Mouse (Mus musculus): ENCODE measurements around the gene Rfx7. TPM values are rescaled to one million over a fixed set of nuclear protein-coding genes. Genes with fewer than 3 reads are reported as not detected.

The Rfx7 gene
- total and polyA plus RNA-seq, 2 experiments from 2014 or later: 3.1 to 18.9 TPM

DNA sequence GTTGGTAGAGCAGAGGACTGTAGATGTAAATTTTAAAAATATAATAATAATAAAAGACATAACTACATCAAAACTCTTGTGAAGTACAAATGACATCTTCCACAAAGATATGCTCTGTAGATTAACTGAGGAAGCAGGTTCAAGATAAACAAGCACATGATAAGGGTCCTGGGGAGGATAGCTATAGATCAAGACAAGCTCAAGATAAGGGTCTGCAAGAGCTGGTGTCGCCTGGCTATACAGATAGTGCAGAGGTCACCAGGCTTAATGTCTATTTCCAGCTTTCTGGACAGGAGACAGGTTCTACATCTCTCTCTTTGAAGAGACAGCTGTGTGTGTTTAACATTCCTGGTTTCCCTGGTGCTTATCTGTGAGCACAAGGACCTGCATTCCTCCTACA, 100.2 kb downstream of the Rfx7 start:
- H3K27ac ChIP-seq (ENCODE audit: low read depth): peak overlapping the region; percentile 9; the same call in 1 of the 2 replicates
- ATAC-seq (ENCODE audit: insufficient read depth, low read depth): no peak
- 4% methylated on average over 1 of the region's 1 CpGs for WGBS

DNA sequence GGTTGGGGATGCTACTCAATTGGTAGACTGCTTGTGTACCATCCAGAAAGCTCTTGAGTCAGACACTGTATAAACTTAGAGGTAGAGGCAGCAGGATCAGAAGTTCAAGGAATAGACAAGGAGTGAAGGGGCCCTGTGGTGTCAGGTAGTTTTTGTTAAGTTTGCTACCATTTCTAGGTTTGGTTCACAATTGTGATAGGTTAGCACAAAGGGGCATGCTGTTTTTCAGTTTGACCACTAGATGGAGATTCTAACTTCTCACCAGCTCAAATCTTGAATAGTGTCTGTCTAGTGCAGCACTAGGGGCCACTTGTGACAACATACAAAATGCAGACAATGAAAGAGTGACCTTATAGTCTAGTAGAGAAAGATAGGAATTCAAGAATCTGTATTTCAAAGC, 103.1 kb downstream of the Rfx7 start:
- Histone ChIP-seq H3K27me3 (ENCODE audit: control insufficient read depth, insufficient read depth, low read length) (no peaks in the 10 kb centered on the region), H3K27ac (ENCODE audit: low read depth) (no peak overlapping the region), H3K4me2 (ENCODE audit: low read depth, low read length) (no peak overlapping the region), H3K9ac (replicated peaks; ENCODE audit: low read depth, low read length) (no peak overlapping the region), H3K4me3 (ENCODE audit: low read depth, low read length) (no peak overlapping the region), H3K4me1 (ENCODE audit: control insufficient read depth, insufficient read depth) (peaks cover 11% of the 10 kb centered on the region; the same call in 1 of the 2 replicates), H3K36me3 (replicated peaks; ENCODE audit: control insufficient read depth, insufficient read depth, low read length) (no peaks in the 10 kb centered on the region), H3K9me3 (replicated peaks; ENCODE audit: control insufficient read depth, low read length) (no peaks in the 10 kb centered on the region)
- ATAC-seq (ENCODE audit: insufficient read depth, low read depth) (no peak), DNase-seq (ENCODE audit: low spot score) (peak; percentile 81)
- no peak for TF ChIP-seq EP300 (IDR thresholded peaks at IDR 0.05; ENCODE audit: low read depth)
- peak; percentile 77 for TF ChIP-seq CTCF (IDR thresholded peaks at IDR 0.05; ENCODE audit: low read depth)

More for the DNA sequence above, 100.2 kb downstream of the Rfx7 start:
- H3K27me3 ChIP-seq (ENCODE audit: control insufficient read depth, insufficient read depth, low read length): no peaks in the 10 kb centered on the region
- H3K4me2 ChIP-seq (ENCODE audit: low read depth, low read length): no peak overlapping the region
- TF ChIP-seq CTCF (IDR thresholded peaks at IDR 0.05; ENCODE audit: low read depth): no peak
- TF ChIP-seq EP300 (IDR thresholded peaks at IDR 0.05; ENCODE audit: low read depth): no peak
- H3K4me3 ChIP-seq (ENCODE audit: low read depth, low read length): no peak overlapping the region
- no peaks in the 10 kb centered on the region for H3K9me3 ChIP-seq (replicated peaks; ENCODE audit: control insufficient read depth, low read length)
- H3K4me1 ChIP-seq (ENCODE audit: control insufficient read depth, insufficient read depth): peaks cover 22% of the 10 kb centered on the region
- DNase-seq (ENCODE audit: low spot score): no peak
- no peaks in the 10 kb centered on the region for H3K36me3 ChIP-seq (replicated peaks; ENCODE audit: control insufficient read depth, insufficient read depth, low read length)
- no peak overlapping the region for H3K9ac ChIP-seq (replicated peaks; ENCODE audit: low read depth, low read length)

DNA sequence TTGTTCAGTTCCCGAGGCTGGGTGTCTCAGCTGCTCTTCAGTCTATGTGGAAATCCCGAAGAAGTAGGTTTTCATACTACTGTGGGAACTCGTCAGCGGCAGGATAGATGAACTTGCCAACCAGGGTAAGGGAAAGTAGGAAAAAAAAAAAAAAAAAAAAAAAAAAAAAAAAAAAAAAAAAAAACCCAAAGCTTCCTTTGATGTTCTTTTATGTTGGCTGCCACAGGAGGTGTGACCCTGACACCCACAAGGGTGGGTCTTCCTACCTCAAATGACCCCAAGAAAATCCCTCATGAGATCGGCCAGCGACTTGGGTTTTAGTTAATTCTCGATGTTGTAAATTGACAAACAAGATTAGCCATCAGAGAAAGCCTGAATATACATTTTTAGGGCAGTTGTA, 104.5 kb downstream of the Rfx7 start:
- peaks cover 22% of the 10 kb centered on the region for H3K4me1 ChIP-seq (ENCODE audit: control insufficient read depth, insufficient read depth)
- 87% methylated on average over 7 of the region's 7 CpGs for WGBS
- DNase-seq (ENCODE audit: low spot score) (no peak), ATAC-seq (ENCODE audit: insufficient read depth, low read depth) (no peak)
- H3K27ac ChIP-seq (ENCODE audit: low read depth): no peak overlapping the region
- no peak overlapping the region for H3K4me3 ChIP-seq (ENCODE audit: low read depth, low read length)
- H3K36me3 ChIP-seq (replicated peaks; ENCODE audit: control insufficient read depth, insufficient read depth, low read length): no peaks in the 10 kb centered on the region
- H3K4me2 ChIP-seq (ENCODE audit: low read depth, low read length): no peak overlapping the region
- no peaks in the 10 kb centered on the region for H3K27me3 ChIP-seq (ENCODE audit: control insufficient read depth, insufficient read depth, low read length)
- no peak overlapping the region for H3K9ac ChIP-seq (replicated peaks; ENCODE audit: low read depth, low read length)
- H3K9me3 ChIP-seq (replicated peaks; ENCODE audit: control insufficient read depth, low read length): no peaks in the 10 kb centered on the region
- no peak for TF ChIP-seq EP300 (IDR thresholded peaks at IDR 0.05; ENCODE audit: low read depth)
- TF ChIP-seq CTCF (IDR thresholded peaks at IDR 0.05; ENCODE audit: low read depth): no peak

DNA sequence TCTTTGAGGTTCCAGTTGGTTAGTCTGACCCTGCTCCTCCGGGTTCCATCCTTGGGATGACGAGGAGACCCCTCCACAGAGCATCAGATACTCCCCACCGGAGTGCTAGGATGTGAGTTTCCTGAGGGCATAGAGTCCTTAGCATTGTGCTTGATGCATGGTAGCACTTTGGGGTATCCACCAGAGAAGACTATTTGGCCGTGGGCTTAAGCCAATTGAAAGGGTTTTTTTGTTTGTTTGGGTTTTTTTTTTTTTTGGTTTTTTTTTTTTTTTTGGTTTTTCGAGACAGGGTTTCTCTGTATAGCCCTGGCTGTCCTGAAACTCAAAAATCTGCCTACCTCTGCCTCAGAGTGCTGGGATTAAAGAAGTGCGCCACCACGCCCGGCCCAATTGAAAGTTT, 105.2 kb downstream of the Rfx7 start:
- H3K4me1 ChIP-seq (ENCODE audit: control insufficient read depth, insufficient read depth): peaks cover 22% of the 10 kb centered on the region
- no peak for DNase-seq (ENCODE audit: low spot score)
- TF ChIP-seq EP300 (IDR thresholded peaks at IDR 0.05; ENCODE audit: low read depth): no peak
- no peak for TF ChIP-seq CTCF (IDR thresholded peaks at IDR 0.05; ENCODE audit: low read depth)
- no peak overlapping the region for H3K4me2 ChIP-seq (ENCODE audit: low read depth, low read length)
- WGBS: 88% methylated on average over 8 of the region's 8 CpGs
- no peaks in the 10 kb centered on the region for H3K27me3 ChIP-seq (ENCODE audit: control insufficient read depth, insufficient read depth, low read length)
- ATAC-seq (ENCODE audit: insufficient read depth, low read depth): no peak
- H3K9me3 ChIP-seq (replicated peaks; ENCODE audit: control insufficient read depth, low read length): no peaks in the 10 kb centered on the region
- no peaks in the 10 kb centered on the region for H3K36me3 ChIP-seq (replicated peaks; ENCODE audit: control insufficient read depth, insufficient read depth, low read length)
- no peak overlapping the region for H3K9ac ChIP-seq (replicated peaks; ENCODE audit: low read depth, low read length)
- no peak overlapping the region for H3K4me3 ChIP-seq (ENCODE audit: low read depth, low read length)
- H3K27ac ChIP-seq (ENCODE audit: low read depth): no peak overlapping the region

DNA sequence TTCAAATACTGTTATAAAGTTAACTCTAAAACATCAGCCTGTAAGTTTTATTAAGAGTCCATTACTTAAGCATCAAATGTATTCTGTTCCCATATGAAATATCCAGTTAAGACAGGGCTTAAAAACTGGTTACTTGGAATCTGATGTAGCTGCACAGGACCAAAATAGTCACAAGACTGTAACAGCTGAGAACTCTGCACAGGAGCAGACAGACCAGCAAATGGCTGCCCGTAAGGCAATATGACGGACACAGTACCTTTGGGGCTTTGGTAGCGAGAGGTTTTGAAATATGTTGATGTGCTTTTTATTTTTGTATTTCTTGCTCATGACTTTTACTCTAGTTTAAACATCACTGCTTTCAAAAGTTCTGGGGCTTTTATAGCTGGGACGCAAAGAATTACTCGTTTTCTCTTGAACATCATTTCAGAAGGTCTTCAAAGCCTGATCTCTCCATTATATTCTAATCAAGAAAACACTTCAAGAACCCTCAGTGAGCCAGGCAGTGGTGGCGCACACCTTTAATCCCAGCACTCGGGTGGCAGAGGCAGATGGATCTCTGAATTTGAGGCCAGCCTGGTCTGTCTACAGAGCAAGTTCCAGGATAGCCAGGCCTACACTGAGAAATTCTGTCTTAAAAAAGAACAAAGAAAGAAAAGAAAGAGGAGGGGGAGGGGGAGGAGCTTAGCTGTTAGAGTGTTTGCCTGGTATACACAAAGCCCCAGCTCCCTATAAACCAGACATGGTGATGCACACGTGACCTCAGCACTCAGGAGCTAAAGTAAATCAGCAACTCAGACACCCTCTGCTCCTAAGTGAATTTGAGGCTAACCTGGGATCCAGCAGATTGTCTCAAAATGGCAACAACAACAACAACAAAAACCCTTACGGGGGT, 107.2 kb downstream of the Rfx7 start:
- Histone ChIP-seq H3K9ac (replicated peaks; ENCODE audit: low read depth, low read length) (peak overlapping the region; percentile 53), H3K36me3 (replicated peaks; ENCODE audit: control insufficient read depth, insufficient read depth, low read length) (no peaks in the 10 kb centered on the region), H3K27ac (ENCODE audit: low read depth) (peak overlapping the region; percentile 99), H3K4me3 (ENCODE audit: low read depth, low read length) (peak overlapping the region; percentile 36), H3K27me3 (ENCODE audit: control insufficient read depth, insufficient read depth, low read length) (no peaks in the 10 kb centered on the region), H3K4me1 (ENCODE audit: control insufficient read depth, insufficient read depth) (peaks cover 24% of the 10 kb centered on the region), H3K9me3 (replicated peaks; ENCODE audit: control insufficient read depth, low read length) (no peaks in the 10 kb centered on the region), H3K4me2 (ENCODE audit: low read depth, low read length) (peak overlapping the region; percentile 57)
- no peak for DNase-seq (ENCODE audit: low spot score)
- ATAC-seq (ENCODE audit: insufficient read depth, low read depth): peak; percentile 47
- 40% methylated on average over 9 of the region's 9 CpGs for WGBS
- no peak for TF ChIP-seq EP300 (IDR thresholded peaks at IDR 0.05; ENCODE audit: low read depth)
- no peak for TF ChIP-seq CTCF (IDR thresholded peaks at IDR 0.05; ENCODE audit: low read depth)
